Mouse (Mus musculus) urinary bladder, postnatal 4 days (tissue): ENCODE measurements at regions not wholly inside any gene's neighbourhood (a gene's known extent, or its start where the extent isn't known, plus 50 kb on each side); places are given as distances from the start of the nearest gene placed in this dataset.

ENCODE experiments used
- DNase-seq, 2 experiments: peaks; one replicate each; pipeline ENCODE4 v3.0.0; 2021 to 2022; ENCODE audit warnings: low spot score in 2 of 2

- DNase-seq: no peak
Observed at GRCm38 (mm10) chr1:78050231-78050630, 146.7 kb downstream of the Pax3 start.

GRCm38 (mm10) chr1:78032336-78032735 lies 164.6 kb downstream of the Pax3 start:
- DNase-seq: no peak

DNA sequence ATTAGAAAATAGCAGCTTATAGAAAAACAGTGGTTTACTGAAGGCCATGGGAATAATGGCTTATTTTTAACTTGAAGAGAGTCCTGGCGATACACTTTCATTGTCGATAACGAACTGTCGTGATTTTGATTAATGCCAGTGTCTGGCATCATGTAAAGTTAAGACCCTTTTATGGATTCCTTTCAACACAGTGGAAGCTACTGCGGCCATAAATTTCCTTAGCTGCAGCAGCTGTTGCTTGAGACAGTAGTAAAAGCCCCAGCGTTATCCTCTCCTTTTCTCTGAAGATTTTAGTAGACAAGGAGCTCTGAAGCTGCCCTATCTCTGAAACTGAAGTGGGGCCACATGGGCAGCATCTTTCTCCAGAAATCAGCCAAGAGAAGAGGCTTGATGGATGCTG lies 175.2 kb downstream of the Pax3 start:
- DNase-seq: no peak

DNA sequence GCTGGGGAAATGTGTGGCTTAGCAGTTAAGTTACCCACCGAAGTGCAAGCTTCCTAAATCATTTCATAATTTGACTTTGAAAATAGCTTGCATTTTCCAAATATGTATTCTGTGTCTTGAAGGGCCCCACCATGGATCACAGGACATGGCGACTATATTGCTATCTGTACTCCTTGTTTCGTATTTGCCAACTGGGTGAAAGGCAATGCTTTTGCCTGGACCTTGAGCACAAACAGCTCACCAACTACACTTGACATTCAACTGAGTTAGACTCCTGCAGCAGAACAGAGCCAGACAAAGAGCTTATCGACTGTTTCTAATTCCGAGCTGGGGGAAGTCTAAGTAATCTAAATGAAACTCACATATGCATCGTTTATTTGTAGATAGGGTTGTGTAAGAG lies 175.9 kb downstream of the Pax3 start:
- DNase-seq: no peak

- DNase-seq: no peak
Observed at GRCm38 (mm10) chr1:78017949-78018617, 178.9 kb downstream of the Pax3 start.

- DNase-seq: no peak
Observed at GRCm38 (mm10) chr1:78016541-78017267, 180.2 kb downstream of the Pax3 start.

DNA sequence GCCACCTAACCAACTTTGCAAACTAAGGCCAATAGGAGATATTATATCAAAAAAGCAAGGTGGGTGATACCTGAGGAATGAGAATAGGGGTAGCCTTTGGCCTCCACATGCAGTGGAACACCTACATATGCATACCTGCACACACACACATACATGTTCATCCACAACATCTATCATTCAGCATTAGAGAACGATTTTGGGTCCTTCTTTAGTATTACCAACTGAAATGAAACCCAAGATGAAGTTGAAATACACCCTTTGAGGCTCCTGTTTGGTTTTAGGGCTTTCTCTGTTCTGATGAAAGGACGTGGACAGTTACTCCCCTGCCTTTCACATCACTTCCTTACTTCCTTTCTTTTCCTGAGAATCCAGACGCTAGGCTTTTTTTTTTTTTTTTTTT lies 180.9 kb downstream of the Pax3 start:
- DNase-seq: no peak

GRCm38 (mm10) chr1:78013396-78013795 lies 183.5 kb downstream of the Pax3 start:
- no peak for DNase-seq

DNA sequence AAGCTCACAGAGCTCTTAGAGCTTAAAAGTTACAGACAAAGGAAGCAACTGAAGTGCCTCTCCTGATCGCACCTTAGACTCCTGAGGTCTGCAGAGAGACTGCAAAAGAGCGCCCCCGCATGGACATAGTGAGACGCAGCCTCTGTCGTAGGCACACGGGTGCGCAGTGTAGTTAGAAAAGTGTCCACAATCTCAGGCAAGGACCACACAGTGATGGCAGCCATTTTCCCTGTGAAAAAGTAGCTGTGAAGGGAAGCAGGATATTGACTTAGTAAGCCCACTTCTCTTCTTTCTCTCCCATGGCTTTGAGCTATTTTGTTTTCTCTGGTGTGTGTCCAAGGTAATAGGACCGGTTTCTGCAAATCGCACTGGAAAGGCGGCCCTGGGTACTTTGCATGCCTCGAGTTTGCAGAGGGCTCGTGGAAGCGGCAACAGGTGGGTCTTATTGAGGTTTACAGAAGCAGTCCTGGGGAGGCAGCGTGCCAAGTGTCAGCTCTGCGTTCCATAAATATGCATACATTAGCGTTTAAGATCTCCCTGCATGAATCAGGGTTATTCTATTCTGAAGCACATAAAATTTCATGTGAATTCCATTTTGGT lies 188.0 kb downstream of the Pax3 start:
- DNase-seq: no peak

DNA sequence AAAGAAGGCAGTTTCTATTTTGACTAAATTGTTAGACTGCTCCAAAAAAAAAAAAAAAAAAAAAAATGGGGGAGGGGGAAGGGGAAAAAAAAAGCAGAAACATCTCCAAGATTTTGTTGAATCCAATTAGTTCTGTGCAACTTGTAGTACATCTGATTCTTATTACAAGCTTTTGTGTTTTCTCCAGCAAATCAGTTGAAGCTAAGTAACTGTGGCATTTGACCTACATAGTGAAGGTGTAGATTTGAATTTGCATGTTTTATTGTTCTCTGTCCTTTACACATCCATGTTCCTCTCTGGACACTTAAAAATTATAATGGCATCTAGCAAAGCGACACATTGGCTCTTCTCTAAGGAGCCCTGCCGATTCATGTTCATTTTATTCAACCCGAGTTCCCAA lies 192.6 kb downstream of the Pax3 start:
- DNase-seq: no peak

GRCm38 (mm10) chr1:77998727-77999126 lies 198.2 kb downstream of the Pax3 start:
- DNase-seq: no peak

DNA sequence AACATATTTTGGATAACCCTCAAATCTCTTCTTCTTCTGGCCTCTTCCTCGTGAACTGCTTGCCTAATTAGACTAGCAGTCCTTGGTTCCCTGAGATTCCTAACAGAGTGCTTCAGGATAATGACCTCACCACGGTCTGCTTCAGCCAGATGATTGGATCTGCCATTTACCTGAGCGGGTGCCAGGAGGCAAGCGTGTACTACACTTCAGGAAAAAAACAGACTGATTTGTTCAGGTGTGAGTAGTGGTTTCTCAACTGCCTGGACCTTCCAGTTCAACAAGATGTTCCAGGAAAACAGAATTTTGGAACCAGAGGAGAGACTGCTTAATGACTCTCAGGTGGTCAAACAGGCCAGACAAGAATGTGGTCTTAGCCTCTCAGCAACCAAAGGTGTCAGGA lies 215.4 kb downstream of the Pax3 start:
- no peak for DNase-seq

DNA sequence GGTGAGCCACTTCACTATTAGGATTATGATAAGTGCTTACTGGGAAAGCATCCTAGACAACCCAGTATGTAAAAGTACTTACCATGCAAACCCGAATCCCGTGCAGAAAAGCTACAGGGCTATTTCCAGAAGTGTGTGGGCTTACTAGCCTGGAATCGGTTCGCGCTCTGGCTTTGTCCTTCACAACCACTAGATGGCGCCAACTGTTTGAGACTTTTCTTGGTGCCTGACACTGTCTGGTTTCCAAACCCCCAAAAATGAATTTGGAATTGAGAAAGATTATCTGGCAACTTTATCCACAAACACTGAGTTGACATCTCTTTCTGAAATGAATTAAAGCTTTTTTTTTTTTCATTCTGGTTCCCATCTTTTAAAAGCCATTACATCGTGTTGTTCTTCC lies 218.2 kb downstream of the Pax3 start:
- peak; percentile 35 to 68 for DNase-seq

GRCm38 (mm10) chr1:77975941-77976340 lies 221.0 kb downstream of the Pax3 start:
- DNase-seq: no peak

DNA sequence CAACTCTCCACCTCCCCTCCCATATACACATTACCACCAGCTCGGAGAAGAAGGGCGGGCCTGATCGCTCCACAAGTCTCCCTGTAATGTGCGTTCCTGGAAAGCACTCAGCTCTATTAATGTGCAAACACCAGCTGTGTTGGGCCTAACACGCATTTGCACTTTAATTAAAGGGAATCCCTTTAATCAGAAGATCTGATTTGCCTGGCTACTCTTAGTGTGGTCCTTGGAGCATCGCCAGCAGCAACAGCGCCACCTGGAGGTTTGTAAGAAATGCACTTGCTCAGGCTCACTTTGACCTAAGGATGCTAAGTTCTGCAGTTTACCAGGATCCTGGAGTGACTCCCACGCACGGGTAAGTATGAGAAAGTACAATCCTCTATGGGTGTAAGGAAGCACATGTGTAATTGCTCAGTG lies 224.6 kb downstream of the Pax3 start:
- DNase-seq: no peak

- no peak for DNase-seq
Observed at GRCm38 (mm10) chr1:77964656-77965335, 232.1 kb downstream of the Pax3 start.

DNA sequence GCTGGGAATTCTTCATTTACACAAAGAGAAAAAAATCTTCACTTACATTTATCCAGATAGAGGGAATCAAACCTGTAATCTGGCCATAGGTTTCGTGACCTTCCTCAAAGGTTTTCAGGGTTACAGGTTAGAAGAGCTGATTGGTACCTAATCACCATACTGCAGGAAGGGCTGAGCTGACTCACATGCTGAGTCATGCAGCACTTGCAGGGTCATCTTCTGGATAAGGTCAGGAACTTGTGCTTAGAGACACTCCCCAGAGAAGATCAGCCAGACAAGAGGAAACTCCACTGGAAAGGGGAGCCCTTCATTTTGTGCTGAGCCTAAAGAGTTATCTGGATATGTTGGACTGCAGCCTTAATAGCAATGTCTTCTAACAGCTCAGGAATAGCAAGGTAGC lies 237.6 kb downstream of the Pax3 start:
- no peak for DNase-seq

DNA sequence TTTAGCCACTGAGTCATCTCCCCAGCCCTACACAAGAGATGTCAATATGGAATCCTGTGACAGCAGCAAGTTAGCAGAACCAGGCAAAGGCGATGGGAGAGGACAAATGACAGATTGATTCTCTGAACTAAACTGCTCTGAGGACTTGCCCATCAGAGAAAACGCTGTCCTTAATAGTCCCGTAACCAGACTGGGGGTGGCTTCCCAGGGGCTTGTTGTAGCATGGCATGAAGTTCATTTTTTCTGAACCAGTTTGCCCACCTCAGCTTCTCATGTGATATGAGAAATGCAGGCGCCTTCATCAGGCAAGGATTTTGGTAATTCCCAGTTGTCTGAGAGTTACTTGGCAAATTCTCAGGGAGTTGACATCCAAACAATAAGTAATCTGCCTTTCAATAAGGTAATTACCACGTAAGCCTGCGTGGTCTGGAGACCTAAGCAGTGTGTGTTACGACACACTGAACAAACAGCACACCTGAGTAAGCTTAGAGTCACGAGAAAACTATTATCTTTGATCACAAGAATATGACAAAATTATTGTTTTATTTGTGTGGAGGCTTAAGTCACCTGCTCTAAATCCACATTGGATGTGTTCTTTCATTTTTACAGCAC lies 239.7 kb downstream of the Pax3 start:
- DNase-seq: no peak

DNA sequence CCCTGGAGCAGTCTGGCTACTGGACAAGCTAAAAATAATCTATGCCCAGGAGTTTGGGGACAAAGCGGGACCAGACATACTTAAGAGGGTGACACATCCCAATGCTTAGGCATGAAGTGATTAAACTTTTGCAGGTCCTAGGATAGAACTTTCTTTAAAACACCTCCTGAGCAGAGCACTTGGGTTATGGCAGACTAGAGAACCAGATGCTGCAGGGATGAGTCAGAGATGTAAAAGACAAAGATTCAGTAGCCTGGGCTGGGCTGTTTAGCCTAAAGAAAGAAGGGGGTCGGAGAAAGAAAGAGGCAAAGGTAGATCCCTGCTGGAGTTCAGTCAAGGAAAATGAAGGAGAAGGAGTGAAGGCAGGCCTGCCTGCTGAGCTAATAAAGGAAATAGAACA lies 249.0 kb downstream of the Pax3 start:
- DNase-seq: no peak

DNA sequence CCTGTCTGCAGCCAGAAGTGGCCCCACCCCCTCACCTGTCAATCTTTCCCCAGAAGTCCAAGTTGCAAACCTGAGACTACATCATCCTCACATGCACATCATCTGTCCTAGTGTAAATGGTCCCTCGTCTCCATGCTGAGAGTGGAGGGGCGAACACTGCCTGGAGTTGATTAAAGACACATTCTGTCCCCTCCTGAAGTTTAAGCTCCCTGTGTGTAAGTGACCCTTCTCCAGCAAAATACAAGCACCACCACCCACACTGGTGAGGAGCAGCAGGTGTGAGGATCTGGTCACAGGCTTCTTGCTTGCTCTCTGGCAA lies 252.6 kb downstream of the Pax3 start:
- no peak for DNase-seq

GRCm38 (mm10) chr1:77943633-77944326 lies 253.2 kb downstream of the Pax3 start:
- DNase-seq: no peak

DNA sequence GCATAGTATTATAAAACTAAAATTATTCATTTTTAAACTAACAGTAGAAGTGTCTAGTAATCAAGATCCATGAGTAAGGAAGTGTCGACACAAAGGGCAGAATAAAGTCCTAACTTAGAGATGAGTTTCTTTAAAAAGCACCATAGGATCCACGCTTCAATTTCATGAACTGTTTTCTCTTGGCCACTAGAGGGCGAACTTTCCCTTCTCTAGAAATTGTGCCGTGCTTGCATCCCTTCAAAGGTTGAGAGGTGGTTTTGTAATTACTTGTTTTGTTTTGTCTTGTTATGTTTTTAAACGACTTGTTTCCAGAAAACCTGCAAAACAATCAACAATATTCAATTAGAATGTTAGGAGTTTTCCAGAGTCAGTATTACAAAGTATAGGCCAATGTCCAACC lies 253.8 kb downstream of the Pax3 start:
- DNase-seq: no peak
